Mouse (Mus musculus) forebrain, embryonic 16.5 days (tissue): ENCODE data around the gene Nmd3. TPM values are rescaled to one million over a fixed set of nuclear protein-coding genes. Genes with fewer than 3 reads are reported as not detected.

Source experiments
- ATAC-seq: fragments of 200-750 bp; cut with Nextera tagmentation; 2 replicates; pipeline ENCODE4 v1.8.0; 2017; ENCODE audit warnings: mild to moderate bottlenecking, moderate library complexity
- H3K27ac ChIP-seq: fragments of 300-500 bp; sonication (generic); 2 replicates; pipeline ENCODE4 v1.5.1; 2014; ENCODE audit warnings: low read length, control low read depth
- H3K27me3 ChIP-seq: fragments of 300-500 bp; sonication (generic); replicated peaks from 2 replicates; pipeline ENCODE4 v1.6.1; 2014; ENCODE audit warnings: low read length; ENCODE audit not compliant: control insufficient read depth, insufficient read depth
- H3K36me3 ChIP-seq: fragments of 300-500 bp; sonication (generic); 2 replicates; pipeline ENCODE4 v1.6.1; 2014; ENCODE audit not compliant: control insufficient read depth, insufficient read depth
- H3K4me1 ChIP-seq: fragments of 300-500 bp; sonication (generic); replicated peaks from 2 replicates; pipeline ENCODE4 v1.6.1; 2014; ENCODE audit warnings: low read length; ENCODE audit not compliant: control insufficient read depth, insufficient read depth
- H3K4me2 ChIP-seq: fragments of 300-500 bp; sonication (generic); 2 replicates; pipeline ENCODE4 v1.6.1; 2014; ENCODE audit warnings: mild to moderate bottlenecking, low read length, control low read depth
- H3K4me3 ChIP-seq: fragments of 300-500 bp; sonication (generic); replicated peaks from 2 replicates; pipeline ENCODE4 v1.5.1; 2014; ENCODE audit warnings: mild to moderate bottlenecking, low read length, control low read depth
- H3K9ac ChIP-seq: fragments of 300-500 bp; sonication (generic); replicated peaks from 2 replicates; pipeline ENCODE4 v1.6.1; 2014; ENCODE audit warnings: low read depth, low read length, control low read depth
- H3K9me3 ChIP-seq: fragments of 300-500 bp; sonication (generic); 2 replicates; pipeline ENCODE4 v1.6.1; 2016; ENCODE audit warnings: low read length; ENCODE audit not compliant: control insufficient read depth
- WGBS: fragments of 180-500 bp; shearing (Covaris S2); extraction: QIAGEN DNeasy Blood & Tissue Kit; methylation state at CpG from one replicate; pipeline ENCODE4 v1.1.7; 2014; 5-methylcytosine and 5-hydroxymethylcytosine counted together
- polyA plus RNA-seq: library from polyadenylated mRNA; unstranded; fragments of >200 nt; fragmentation: Nextera tagmentation; extraction: Ambion mirVana; gene quantifications from 2 replicates; pipeline ENCODE4 v1.2.1, GENCODE M21; 2015

The Nmd3 gene
- polyA plus RNA-seq, 1 experiment from 2014 or later, result 112 TPM

DNA sequence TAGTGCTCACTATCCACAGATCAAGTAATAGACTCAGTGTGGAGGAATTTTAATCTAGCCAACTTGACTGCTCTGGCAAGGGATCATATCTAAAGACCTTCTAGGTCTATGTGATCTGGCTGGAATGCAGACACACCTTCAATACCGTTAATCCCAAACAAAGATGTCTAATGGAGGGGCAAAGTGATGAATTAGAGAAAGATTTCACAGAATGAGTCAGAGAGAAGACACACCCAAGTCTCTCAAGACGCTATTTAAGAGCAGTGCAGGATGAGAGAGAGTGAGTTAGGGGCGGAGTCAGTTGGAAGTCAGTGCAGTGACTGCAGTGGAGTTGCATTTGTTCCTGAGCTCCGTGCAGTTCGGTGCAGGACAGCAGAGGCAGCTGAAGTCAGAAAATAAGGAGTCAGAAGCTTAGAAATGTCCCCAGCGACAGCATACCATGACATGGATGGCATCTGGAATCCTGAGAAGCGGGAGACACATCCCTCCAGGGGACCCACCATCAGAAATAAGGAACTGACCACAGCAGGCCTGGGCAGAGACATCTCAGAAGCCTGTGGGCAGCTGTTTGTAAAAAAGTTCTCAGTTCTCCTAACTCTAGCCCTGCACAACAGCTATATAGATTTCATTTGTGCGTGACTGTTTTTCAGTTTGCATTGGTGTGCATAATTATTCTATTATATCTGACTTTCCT is 9.7 kb upstream of the Nmd3 start:
- H3K4me3 ChIP-seq, result no peak overlapping the region
- WGBS, result 57% methylated on average over 8 of the region's 8 CpGs
- H3K9me3 ChIP-seq, result no peaks in the 10 kb centered on the region
- peaks cover 14% of the 10 kb centered on the region for H3K4me1 ChIP-seq
- peaks cover 21% of the 10 kb centered on the region for H3K27me3 ChIP-seq
- no peak overlapping the region for H3K4me2 ChIP-seq
- no peak for ATAC-seq
- no peak overlapping the region for H3K27ac ChIP-seq
- H3K9ac ChIP-seq, result no peak overlapping the region
- no peaks in the 10 kb centered on the region for H3K36me3 ChIP-seq

DNA sequence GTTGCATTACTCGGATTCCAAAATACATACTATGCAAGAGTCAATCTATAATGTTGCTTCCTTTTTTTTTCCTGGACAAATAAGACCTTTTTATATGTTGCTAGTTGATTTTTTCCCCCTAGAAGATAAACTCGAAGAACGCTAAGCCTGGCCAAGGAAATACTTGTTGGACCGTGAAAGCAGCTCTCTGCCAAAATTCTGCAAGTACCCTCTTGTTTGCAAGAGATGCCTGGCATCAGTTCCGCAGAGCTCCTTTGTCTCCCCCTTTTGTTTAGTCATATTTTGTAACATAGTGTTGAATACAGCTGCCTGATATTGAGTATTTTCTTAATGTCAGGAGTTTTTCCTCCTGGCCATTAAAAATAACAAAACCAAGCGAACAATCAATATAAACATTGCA is 4.3 kb upstream of the Nmd3 start:
- Histone ChIP-seq H3K9ac (no peak overlapping the region), H3K4me3 (no peak overlapping the region), H3K36me3 (no peaks in the 10 kb centered on the region), H3K9me3 (no peaks in the 10 kb centered on the region), H3K27me3 (peaks cover 6% of the 10 kb centered on the region; the same call in 1 of the 2 replicates), H3K27ac (no peak overlapping the region), H3K4me2 (no peak overlapping the region), H3K4me1 (no peaks in the 10 kb centered on the region)
- 49% methylated on average over 6 of the region's 6 CpGs for WGBS
- no peak for ATAC-seq

DNA sequence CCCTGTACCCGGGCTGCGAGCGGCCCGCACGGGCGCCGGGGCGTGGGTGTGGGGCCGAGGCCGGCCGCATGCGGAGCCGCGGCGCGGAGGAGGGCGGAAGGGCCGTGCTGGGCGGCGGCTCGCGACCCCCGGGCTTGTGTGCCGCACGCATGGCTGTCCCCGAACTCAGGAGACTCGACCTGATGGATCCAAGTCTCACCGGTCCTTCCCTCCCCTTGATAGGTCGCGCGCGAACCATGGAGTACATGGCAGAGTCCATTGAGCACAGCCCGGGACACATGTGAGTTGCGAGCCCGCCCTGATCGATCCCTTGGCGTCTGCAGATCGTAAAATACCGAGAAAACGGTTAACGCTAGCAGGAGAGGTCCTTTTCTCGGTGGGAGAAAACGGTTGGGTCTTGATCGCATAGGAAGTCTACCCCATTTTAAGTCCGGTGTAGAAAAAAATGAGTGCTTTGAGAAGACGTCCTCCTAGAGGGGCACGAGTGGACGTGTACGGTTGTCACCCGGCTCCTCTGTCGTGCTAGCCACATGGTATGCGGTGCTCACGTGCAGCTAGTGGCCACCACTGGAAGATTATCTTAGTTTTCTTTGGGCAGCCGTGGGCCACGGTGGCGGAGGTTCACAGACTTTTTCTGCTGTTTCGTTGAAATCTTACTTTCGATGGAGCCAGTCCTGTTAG is 542 bp downstream of the Nmd3 start:
- H3K36me3 ChIP-seq, result no peaks in the 10 kb centered on the region
- H3K9me3 ChIP-seq, result no peaks in the 10 kb centered on the region
- peak; percentile 82 for ATAC-seq
- H3K4me1 ChIP-seq, result peaks cover 13% of the 10 kb centered on the region
- peak overlapping the region; percentile 84 for H3K4me3 ChIP-seq
- H3K27me3 ChIP-seq, result no peaks in the 10 kb centered on the region; the same call in 1 of the 2 replicates
- H3K9ac ChIP-seq, result peak overlapping the region; percentile 90
- H3K27ac ChIP-seq, result peak overlapping the region; percentile 71
- under 1% methylated on average over 53 of the region's 58 CpGs for WGBS
- peak overlapping the region; percentile 98 for H3K4me2 ChIP-seq

DNA sequence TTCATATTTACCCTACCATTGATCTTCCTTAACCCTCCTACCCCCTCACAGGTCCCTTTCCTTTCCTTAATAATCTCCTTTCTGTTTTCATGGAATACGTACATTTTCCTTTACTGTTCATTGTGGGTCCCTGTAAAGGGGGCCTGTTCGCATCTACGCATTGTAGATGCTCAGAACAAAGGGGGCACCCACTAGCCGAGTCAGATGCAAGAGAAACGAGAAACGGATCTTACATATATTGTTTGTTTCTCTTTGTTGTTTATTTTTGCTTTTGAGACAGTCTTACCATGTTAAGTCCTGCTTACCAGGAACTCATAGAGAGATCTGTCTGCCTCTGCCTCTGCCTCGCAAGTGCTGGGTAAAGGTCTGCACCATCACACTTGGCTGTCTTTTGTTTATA is 1.4 kb downstream of the Nmd3 start:
- WGBS, result 17% methylated on average over 7 of the region's 7 CpGs
- Histone ChIP-seq H3K4me2 (peak overlapping the region; percentile 98), H3K9me3 (no peaks in the 10 kb centered on the region), H3K27me3 (no peaks in the 10 kb centered on the region; the same call in 1 of the 2 replicates), H3K4me3 (peak overlapping the region; percentile 84), H3K4me1 (peaks cover 13% of the 10 kb centered on the region), H3K36me3 (no peaks in the 10 kb centered on the region), H3K27ac (no peak overlapping the region), H3K9ac (peak overlapping the region; percentile 90)
- ATAC-seq, result no peak

DNA sequence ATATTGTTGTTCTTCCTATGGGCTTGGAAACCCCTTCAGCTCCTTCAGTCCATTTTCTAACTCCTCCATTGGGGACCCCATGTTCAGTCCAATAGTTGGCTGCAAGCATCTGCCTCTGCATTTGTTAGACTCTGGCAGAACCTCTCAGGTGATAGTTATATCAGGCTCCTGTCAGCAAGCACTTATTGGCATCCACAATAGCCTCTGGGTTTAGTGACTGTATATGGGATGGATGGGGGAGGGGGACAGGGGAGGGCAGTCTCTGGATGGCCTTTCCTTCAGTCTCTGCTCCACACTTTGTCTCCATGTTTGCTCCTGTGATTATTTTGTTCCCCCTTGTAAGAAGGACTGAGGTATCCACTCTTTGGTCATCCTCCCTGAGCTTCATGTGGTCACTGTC is 9.1 kb downstream of the Nmd3 start:
- Histone ChIP-seq H3K36me3 (peaks cover 13% of the 10 kb centered on the region), H3K27ac (no peak overlapping the region), H3K4me1 (no peaks in the 10 kb centered on the region), H3K9ac (no peak overlapping the region), H3K9me3 (no peaks in the 10 kb centered on the region), H3K4me3 (no peak overlapping the region), H3K4me2 (no peak overlapping the region), H3K27me3 (no peaks in the 10 kb centered on the region)
- no peak for ATAC-seq

DNA sequence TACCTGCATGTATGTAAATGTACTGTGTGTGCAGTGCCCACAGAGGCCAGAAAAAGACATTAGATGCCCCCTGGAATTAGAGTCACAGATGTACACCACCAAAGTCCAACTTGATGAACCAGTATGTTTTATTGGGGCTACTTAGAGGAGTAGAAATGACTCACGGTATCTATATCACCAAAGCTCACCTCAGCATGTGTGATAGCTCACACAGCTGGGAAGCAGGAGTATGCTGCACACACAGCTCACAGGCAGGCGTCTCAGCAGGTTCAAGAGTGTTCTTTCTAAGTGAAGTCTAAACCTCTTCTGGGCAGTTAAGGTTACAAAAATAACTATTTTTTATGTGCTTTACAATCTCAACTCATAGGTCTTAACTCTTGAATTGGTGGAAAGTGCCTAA is 12.2 kb downstream of the Nmd3 start:
- H3K36me3 ChIP-seq, result peaks cover 22% of the 10 kb centered on the region
- H3K4me2 ChIP-seq, result no peak overlapping the region
- H3K27me3 ChIP-seq, result no peaks in the 10 kb centered on the region
- H3K9ac ChIP-seq, result no peak overlapping the region
- no peak overlapping the region for H3K27ac ChIP-seq
- no peak overlapping the region for H3K4me3 ChIP-seq
- 86% methylated on average over 2 of the region's 2 CpGs for WGBS
- ATAC-seq, result no peak
- no peaks in the 10 kb centered on the region for H3K9me3 ChIP-seq
- no peaks in the 10 kb centered on the region for H3K4me1 ChIP-seq

DNA sequence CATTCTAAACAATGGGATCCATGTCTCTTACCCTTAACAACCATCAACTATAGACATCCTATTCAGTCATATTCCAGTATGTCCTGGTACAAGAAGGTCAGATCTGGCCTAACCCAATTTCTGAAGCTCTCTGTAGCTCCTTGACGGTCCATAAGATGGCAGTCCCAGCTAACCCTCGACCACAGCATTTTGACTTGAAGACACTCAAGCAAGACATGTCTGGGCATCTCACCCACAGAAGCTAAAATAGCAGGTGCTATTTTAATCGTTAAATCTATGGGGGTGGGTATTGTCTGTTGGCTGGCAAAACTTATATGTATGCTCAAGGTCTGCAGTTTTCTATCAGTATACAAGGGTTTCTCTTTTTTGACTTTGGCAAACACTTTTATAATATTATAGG is 33.4 kb downstream of the Nmd3 start:
- no peak for ATAC-seq
- Histone ChIP-seq H3K4me1 (no peaks in the 10 kb centered on the region), H3K9me3 (no peaks in the 10 kb centered on the region), H3K36me3 (peaks cover 5% of the 10 kb centered on the region; the same call in 1 of the 2 replicates), H3K27ac (no peak overlapping the region), H3K4me3 (no peak overlapping the region), H3K9ac (no peak overlapping the region), H3K27me3 (no peaks in the 10 kb centered on the region), H3K4me2 (no peak overlapping the region)
- WGBS, result 85% methylated on average over 3 of the region's 3 CpGs

DNA sequence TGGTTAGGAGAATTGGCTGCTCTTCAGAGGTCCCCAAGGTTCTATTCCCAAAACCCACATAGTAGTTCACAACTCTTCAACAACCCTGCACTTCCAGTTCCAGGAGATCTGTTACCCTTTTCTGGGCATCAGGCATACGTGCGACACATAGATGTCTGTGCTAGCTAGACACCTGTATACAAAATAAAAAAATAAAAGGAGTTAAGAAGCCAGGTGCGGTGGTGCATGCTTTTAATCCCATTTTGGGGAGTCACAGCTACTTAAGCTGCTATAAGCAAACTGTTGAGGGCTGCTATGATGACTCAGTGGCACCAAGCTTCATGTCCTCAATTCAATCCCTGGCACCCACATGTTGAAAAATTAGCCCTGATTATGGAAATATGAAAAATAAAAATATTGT is 34.2 kb downstream of the Nmd3 start:
- ATAC-seq, result 0 out of 2 replicates have a peak, but pooled peaks have one; percentile 19
- 88% methylated on average over 3 of the region's 3 CpGs for WGBS
- Histone ChIP-seq H3K4me3 (no peak overlapping the region), H3K4me2 (no peak overlapping the region), H3K27ac (no peak overlapping the region), H3K9ac (no peak overlapping the region), H3K9me3 (no peaks in the 10 kb centered on the region), H3K36me3 (0 out of 2 replicates have a peak, but pooled peaks cover 2% of the 10 kb centered on the region), H3K4me1 (no peaks in the 10 kb centered on the region), H3K27me3 (no peaks in the 10 kb centered on the region)

DNA sequence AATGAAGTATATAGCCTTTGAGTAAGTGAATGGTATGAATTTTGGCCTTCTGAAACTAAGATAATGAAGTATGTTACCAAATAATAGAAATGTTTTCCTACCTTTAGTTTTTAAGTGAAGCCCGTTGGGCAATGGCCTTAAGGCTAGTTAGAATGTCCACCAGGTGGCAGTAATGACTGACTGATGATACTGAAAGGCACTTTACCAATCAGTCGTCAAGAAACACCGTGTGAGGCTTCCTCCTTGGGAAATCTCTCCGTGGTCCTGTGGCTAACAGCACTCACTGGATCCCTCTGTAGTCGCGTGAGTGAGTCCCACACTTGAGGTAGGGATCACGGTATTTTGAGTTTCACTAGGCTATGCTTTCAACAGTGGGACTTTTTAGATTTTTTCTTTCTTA is 34.7 kb downstream of the Nmd3 start:
- Histone ChIP-seq H3K36me3 (0 out of 2 replicates have a peak, but pooled peaks cover 2% of the 10 kb centered on the region), H3K4me3 (no peak overlapping the region), H3K4me1 (no peaks in the 10 kb centered on the region), H3K27me3 (no peaks in the 10 kb centered on the region), H3K9me3 (no peaks in the 10 kb centered on the region), H3K27ac (no peak overlapping the region), H3K9ac (no peak overlapping the region), H3K4me2 (no peak overlapping the region)
- WGBS, result 26% methylated on average over 7 of the region's 7 CpGs
- peak; percentile 82 for ATAC-seq
